Mouse (Mus musculus) left cerebral cortex, adult 9 months (tissue): ENCODE measurements around the gene Npat.

Source experiments
- DNase-seq, 2 experiments: peaks; one replicate each; pipeline ENCODE4 v3.0.0; 2022; ENCODE audit warnings: low spot score in 2 of 2

Gene Npat

DNA sequence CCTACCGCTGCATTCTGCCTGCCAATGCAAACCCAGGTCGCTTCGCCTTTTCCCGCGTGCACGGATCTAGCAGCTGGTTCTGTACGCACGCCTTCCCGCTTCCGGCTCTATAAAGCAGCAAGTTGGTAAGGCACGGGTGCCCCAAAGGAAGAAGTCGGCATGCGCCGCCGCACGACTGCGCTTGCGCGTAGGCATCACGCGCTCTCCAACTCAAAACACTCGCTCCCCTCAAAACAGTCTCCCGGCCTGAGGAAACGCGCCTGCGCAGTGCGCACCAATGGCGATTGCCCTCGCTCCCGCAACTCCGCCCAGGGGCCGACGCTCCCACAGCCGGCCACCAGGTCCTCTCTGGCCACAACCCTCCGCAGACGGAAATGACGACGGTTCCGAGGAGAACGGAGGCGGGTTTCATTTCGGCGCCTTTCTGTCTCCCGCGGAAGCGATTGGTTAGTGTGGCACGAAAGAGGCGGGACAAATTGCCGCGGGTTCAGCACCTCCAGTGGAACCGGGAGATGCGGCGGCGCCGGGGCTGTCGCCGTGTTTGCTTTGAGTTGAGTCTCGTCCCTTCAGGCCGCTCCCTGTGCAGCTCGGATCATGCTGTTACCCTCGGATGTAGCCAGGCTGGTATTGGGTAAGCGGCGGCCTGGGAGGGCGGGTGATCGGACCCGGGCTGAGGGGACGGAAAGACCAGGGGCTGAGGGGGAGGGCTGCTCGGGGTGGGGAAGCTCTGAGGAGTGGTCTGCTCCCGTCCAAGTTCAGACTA, at the start of gene Npat, which contains the start of gene Atm:
Npat (plus strand) TSS at position 490 of the 763 bp plus-strand sequence.
Atm (minus strand) TSS at position 183 of the 763 bp plus-strand sequence.
- peak; percentile 99 for DNase-seq

DNA sequence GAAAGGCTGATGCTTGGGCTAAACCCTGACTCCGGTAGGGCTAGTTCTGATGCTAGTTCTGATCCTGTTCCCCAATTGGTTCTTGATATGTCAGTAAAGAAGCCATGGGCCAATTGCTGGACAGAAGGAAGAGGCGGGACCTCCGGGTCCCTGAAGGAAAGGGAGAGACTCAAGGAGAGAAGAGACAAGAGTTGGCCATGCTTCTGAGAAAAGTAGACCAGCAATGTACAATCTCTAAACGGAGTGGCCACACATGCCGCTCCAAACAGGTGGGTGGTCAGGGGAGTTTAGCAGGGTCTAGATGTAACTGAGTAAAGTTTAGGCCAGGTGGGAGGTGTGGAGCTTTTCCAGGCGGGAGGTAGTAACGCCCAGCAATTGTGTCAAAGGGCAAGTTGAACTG, 28.8 kb upstream of the Npat start:
- peak in 1 of 2 experiments; percentile 2 for DNase-seq

DNA sequence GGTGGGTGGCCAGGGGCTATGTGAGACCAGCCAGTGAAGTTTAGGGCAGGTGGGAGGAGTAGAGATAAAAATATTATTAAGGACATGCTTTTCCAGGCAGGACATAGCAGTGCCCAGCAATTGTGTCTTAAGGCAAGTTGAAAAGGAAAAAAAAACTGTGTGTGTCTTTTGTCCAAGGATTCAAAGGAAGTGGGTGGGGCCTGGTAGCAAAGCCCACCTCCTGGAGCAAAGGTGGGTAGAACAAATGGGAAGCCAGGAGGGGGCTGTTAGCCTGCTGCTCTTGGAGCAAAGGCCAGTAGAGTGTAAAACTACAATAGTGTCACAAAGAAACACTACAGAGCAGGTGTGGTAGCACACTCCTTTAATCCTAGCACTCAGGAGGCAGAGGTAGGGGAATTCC, 22.8 kb upstream of the Npat start:
- no peak for DNase-seq

DNA sequence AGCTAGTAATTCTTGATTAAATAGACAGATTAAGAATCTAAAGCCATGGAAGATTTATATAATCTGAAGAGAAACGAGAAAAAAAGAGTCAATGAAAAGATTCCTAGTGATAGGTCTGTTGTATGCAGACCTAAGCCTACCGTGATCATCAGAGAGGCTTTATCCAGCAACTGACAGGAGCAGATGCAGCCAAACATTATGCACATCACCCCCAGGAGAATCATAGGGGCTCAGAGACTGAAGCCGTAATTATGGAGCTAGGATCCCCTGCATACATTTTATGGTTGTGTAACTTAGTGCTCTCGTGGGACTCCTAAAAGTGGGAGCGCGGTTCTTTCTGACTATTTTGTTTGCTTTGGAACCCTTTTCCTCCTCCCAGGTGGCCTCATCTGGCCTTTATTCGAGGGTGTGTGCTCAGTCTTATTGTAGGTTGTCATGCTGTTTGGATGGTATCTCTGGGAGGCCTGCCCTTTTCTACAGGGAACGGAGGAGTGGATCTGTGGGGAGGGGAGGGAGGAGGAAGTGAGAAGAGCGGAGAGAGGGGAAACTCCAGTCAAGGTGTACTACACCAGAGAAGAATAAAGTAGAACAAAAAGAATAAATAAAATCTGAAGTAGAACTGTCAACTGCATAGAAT, 19.4 kb upstream of the Npat start:
- no peak for DNase-seq

DNA sequence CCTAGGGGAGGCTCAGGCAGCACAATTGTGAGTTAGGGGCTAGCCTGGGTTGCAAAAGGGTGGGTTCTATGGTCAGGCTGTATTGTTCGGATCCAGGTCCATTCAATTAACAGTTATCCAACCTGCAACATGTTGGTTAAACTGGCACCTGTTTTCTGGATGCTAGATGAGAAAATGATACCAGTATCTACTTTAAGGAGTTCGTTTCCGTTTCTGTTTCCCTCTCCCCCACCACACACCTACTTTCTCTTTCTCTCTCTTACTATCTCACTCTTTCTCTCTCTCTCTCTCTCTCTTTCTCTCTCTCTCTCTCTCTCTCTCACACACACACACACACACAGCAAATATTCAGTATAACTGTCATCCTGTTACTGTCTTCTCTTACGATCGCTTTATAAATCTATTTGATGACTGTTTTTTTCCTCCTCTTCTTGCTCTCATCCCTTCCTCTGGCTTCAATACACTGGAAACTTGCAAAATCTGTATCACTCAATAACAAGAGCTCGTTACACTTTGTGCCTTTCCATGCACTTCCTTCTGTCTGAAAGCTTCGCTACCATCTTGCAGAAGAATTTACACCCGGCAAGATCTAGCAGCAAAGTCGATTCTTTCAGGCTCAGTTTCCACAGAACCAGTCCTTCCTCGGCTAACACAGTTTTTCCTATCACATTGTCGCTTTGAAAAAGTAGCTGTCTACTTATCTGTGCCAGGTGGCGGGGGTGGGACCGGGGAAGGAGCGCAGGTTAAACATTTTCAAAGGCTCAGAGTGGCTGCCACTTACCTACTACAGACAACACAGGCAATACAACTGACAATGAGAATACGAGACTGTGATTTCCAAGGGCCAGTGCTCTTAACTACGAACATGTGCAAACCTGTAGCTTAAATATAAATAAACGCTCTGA, 1.2 kb upstream of the Npat start:
- peak in 1 of 2 experiments; percentile 2 for DNase-seq

DNA sequence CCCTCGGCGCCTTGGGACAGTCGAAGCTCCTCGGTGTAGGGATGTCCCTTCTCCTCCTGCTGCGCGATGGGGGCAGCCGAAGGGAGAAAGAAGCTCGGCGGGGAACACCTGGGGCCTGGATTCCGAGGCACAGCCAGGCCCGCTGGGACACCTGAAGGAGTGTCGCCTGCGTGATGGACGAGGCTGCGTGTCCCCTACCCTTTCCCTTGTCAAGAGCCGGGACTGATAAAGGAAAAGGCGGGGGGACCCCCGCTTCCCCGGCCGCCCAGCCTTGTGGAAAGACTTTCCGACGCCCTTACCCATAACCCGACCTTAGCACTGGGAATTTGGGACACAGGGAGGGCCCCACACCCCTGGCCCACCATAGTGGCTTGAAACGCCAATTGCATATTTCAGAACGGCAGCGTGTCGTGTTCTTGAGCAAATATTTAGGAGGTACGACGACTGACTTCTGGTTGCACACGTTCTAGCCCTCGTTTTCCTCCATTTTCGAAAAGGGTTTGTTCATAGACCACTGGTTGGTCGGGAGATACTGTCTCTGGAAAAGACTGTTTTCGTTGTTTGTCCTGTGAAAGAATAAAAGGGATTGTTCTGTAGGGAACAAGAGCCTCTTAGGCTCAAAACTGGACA, 604 bp downstream of the Npat start:
- peak in 1 of 2 experiments; percentile 8 for DNase-seq

DNA sequence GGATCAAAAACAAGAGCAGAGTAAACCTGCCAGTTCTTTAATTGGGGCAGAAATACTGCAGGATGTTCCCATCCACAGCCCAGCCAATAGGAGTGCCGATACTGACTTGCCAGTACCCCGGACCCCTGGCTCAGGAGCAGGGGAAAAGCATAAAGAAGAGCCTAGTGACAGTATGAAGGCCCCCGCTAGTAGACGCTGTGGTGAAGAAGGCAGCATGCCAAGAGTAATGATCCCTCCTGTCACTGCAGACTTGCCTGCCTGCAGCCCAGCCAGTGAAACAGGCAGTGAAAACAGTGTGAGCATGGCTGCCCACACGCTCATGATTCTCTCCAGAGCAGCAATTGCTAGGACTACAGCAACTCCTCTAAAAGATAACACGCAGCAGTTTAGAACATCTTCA, 33.8 kb downstream of the Npat start:
- peak in 1 of 2 experiments; percentile 22 for DNase-seq

DNA sequence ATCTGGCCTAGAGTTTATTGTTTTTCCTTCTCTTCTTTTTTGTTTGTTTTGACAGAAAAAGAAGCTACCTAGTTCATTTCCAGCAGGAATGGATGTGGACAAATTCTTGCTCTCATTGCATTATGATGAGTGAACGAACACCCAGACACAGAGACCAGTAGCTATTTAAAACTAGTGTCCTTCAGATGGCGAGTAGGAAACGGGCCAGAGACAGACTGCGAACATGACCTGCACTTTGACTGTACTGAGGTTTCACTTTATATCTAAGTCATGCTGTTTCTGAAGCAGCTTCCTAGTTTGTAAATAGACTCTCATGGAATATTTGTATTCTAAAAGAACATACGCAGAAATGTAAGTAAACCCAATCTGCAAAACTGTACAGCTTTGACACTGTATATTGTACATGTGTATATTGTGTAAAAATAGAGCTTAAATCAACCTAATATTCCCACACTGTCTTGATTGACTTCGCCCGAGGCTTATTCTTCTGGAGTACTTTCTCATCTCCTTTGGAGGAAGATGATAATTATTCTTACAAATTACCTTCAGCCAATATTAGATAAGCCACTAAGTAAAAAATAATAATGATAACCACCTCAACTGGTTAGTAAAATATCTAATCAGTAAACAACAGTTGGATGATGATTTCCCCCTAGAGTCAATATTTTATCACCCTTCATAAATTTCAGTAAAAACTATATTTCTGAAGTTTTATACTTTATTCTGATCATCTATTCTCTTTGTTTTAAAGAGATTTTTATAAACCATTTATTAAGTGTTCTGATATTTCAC, 35.9 kb downstream of the Npat start:
- DNase-seq: no peak

DNA sequence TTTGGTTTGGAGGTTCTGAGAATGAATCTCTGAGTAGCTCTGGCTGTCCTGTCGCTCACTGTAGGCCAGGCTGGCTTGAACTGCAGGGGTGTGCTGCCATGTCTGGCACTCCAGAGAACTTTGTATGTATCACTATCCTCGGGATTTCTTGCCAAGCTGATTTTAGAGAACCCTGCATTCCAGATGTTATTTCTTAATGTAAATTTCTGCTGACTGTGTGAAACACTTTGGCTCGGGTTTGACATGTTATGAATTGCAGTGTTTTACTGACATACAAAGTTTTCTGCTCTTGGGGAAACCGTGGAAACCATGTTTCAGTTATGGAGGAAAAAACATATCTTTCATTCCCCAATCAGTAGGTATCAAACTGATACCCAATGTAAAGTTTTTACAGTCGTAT, 38.9 kb downstream of the Npat start:
- no peak for DNase-seq

DNA sequence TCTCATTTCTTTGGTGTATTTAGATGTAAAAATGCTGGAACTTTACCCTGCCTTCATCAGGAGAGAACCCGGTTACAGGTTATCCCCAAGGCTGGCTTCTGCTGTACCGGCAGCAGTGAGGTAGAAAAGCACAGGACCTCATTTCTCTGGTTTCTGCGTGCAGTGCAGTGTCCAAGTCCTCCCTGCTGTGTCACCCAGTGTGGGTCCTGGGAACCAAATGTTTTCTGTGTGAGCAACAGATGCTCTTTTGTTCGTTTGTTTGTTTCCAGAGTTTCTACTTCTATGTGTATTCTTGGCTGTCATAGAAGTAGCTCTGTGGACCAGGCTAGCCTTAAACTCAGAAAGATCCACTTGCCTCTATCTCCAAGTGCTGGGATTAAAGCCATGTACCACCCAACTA, 45.0 kb downstream of the Npat start:
- no peak for DNase-seq

DNA sequence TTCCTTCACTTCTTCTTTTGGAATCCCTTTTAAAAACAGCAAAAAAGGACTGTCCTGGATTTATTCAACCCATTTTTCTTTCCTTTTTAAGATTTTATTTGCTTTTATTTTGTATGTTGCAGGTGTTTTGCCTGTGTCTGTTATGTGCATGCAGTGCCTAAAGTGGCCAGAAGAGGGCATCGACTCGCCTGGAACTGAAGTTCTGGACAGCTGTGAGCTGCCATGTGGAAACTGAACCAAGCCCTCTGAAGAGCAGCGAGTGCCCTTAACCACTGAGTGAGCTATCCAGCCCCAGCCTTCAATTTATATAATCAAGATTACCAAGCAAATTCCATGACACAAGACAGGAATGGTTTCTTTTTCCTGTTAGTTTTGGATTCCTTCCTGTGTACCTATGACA, 57.9 kb downstream of the Npat start:
- DNase-seq: peak in 1 of 2 experiments; percentile 53

DNA sequence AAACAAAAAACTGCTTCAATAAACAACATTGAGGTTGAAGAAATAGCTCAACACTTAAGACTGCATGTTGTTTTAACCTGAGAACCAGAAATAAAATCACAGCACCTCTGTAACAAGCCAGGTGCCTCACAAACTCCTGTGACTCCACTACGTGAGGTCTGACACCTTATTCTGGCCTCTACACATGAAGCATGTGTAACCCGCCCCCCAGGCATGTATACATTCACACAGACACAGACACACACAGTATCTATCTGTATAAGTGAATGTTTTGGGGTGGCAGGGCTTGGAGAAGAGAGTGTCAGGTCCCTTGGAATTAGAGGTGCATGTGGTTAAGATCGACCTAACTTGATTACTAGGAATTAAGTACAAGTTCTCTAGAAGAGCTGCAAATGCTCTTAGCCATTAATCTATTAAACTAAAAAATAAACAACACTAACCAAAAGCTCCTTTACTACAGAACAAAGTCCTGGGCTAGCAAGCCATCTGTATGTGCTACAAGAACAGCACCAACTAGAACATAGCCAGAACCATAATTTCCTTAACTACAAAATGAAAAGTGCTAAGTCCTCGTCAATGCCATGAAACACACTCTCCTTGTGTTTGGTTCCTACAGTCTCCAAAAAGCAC, 60.2 kb downstream of the Npat start:
- DNase-seq: no peak

DNA sequence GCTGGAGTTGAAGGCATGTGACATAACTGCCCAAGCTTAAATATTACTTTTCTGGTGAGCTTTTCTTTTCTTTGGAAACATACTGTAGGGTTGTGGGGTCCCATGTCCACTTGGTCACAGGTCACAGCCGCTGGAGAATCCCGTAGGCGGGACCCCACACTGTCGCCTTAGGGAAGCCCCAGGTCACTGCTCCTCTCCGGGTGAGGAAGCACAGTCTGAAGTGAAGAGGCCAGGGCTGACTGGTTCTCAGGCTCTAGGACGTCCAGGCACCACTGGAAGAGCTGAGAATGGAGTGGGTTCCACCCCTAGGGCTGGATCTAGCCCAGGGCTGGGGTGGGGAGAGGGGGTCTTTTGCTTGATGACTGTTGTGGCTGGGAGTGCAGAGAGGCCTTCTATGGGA, 61.8 kb downstream of the Npat start:
- no peak for DNase-seq

DNA sequence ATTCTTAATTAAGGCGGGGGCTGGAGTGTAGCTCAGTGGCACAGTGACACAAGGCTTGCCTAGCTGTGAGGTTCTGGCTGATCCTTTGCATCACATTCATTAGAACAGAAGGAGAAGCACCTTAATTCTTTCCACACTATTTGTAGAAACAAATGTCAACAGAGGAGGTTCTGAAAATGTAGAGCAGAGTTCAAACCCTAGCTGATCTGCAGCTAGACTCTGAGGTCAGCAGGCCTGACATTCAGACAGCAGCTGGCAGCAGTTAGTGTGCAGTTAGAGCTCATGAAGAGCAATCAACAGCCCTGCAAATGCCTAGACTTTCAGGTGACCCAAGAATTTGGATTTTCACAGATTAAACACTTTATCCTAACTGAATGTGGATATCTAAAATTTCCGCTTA, 64.7 kb downstream of the Npat start:
- DNase-seq: no peak

DNA sequence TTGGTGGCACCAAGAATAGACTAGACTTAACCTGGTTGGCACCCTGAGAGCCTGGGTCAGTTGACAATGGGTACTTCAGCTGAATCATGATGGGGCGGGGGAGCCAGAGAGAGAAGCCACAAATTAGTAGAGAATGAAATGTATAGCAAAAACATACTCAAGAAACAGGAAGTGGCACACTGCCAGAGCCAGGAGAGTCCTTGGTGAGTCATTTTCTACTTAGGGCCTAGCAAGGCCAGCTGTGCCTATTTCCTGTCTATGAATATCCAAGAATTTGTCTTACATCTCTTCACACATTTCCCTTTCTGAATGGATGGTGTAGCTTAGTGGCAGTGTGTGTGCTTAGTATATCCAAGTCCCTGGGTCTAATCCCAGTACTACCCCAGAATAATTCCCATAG, 66.5 kb downstream of the Npat start:
- no peak for DNase-seq

DNA sequence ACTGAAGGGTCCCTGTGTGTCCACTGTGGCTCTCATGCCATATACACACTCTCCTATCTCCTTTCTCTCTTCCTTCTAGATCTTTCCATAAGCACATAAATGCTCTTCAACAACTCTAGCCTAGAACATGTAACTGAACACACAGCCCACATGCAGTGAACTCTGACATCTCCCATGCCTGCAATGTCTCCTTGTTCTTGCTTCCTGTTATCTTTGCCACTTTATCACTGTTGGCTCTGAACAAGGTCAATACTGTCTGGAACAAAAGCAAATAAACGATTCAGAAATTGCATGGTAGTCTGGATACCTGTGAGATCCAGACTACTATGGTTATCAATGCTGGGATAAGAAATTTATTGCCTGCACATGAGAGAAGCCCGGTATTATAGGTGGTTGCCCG, 67.0 kb downstream of the Npat start:
- DNase-seq: no peak

DNA sequence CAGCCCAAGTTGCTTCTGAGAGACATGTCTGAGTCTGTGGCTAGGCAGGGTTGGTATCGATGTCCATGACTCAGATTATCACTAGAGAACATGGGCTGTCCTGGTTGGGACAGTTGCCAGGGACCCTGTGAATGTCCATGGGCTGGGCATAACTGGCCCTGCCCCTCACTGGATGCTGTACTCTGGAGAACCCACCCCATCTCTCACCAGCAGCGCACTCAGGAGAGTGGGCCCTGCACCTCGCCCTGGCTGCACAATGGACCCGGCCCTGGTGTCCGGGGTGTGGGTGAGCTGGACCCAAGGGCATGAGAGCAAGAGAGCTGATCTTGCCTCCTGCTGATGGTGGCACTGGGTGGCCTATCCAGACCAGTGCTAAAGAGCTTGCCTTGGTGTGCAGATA, 68.1 kb downstream of the Npat start:
- no peak for DNase-seq

DNA sequence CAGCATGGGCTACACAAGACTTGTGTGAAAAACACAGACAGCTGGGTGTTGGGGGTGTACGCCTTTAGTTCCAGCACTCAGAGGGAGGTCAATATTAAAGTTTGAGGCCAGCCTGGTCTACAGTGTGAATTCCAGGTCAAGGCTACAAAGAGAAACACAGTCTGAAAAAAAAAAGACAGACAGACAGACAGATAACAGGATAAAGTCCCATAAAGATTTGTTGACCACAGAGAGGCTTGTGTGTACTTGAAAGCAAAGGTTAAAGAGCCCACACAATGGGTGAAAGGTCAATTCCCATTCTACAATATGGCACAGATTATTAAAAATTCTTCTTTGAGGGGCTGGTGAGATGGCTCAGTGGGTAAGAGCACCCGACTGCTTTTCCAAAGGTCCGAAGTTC, 70.3 kb downstream of the Npat start:
- no peak for DNase-seq

DNA sequence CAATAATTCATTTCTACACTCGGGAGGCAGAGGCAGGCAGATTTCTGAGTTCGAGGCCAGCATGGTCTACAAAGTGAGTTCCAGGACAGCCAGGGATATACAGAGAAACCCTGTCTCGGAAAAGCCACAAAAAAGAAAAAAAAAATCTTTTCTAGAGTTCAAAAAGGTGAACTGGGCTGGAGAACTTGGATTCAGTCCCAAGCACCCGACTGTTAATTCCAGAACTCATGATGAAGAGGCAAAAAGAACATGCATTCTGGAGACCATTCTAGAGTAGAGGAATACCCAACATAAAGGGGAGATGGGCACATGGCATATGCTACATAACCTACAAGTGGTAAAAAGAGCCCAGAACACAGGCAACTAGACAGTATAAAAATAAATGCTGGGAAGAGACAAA, 71.0 kb downstream of the Npat start:
- DNase-seq: no peak

DNA sequence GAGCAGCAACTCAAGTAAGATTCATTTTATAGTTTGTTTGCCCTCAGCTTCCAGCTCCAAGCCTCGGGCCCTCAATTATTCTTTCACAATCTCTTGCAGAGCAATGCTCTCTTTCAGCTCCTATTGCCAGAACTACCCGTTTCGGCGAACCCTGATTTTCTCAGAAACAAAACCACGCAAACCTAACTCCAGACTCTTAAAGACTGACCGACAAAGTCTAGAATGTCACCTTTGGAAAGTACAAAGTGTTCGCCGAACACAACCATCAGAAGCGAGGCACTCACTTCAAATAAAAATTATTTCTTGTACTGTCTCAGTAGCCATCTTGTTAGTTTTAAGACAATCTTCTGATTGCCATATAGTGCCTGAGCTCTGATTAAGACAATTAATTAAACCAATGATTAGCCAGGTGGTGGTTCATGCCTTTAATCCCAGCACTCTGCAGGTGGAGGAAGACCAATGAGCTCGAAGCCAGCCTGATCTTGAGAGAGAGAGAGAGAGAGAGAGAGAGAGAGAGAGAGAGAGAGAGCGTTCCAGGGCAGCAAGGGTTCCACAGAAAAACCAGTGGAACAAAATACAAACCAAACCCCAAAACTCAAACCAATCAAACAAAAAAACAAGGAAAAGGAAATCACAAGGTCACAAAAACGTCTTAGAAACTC, 72.6 kb downstream of the Npat start:
- DNase-seq: peak in 1 of 2 experiments; percentile 10
